Mouse (Mus musculus): ENCODE data around the gene Fance. TPM values are rescaled to one million over a fixed set of nuclear protein-coding genes. Genes with fewer than 3 reads are reported as not detected.

Fance gene
- polyA plus RNA-seq, 1 experiment: 42.0 TPM

- Histone ChIP-seq H3K4me3 (ENCODE audit: insufficient read depth, poor library complexity, severe bottlenecking) (no peak overlapping the region), H3K36me3 (ENCODE audit: control insufficient read depth, insufficient read depth) (peaks cover 7% of the 10 kb centered on the region), H3K79me3 (ENCODE audit: low read depth) (no peaks in the 10 kb centered on the region), H3ac (ENCODE audit: control insufficient read depth, insufficient read length, low read depth) (no peak overlapping the region), H3K79me2 (ENCODE audit: control insufficient read depth, insufficient read depth) (no peaks in the 10 kb centered on the region), H3K27me3 (ENCODE audit: control insufficient read depth, insufficient read depth, insufficient read length) (no peaks in the 10 kb centered on the region)
- TF ChIP-seq MYOG (IDR thresholded peaks at IDR 0.05; ENCODE audit: control insufficient read depth, extremely low read depth, insufficient read length) (no peak), USF1 (IDR thresholded peaks at IDR 0.05; ENCODE audit: low read depth) (no peak), CTCF (IDR thresholded peaks at IDR 0.05; ENCODE audit: control insufficient read depth, insufficient read depth, insufficient read length) (no peak), MAX (IDR thresholded peaks at IDR 0.05) (no peak), FOSL1 (IDR thresholded peaks at IDR 0.05; ENCODE audit: insufficient read depth, low read length, poor library complexity, severe bottlenecking) (no peak), MYOD1 (IDR thresholded peaks at IDR 0.05; ENCODE audit: control insufficient read depth, insufficient read length, low read depth) (no peak), CEBPB (IDR thresholded peaks at IDR 0.05; ENCODE audit: low read depth) (no peak)
Observed at GRCm38 (mm10) chr17:28287578-28287977, 25.7 kb upstream of the Fance start.

DNA sequence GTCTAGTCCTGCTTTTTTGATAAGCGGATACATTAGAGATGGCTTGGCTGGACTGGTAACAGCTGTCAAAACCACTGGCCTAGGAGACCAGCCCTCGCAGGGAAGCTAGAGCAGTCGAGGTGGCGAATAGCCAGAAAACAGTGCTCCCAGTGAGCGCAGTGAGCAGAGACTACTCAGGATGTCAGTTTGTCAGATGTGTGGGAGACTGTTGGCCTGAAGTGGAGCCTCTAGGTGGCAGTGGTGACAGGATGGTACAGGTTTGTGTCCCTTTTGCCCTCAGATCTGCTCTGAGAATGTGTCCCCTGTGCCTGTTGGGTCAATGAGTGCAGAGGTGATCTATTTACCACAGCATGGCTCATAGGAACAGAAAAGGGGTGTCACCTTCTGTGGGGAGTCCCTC lies 25.3 kb upstream of the Fance start:
- Histone ChIP-seq H3K27me3 (ENCODE audit: control insufficient read depth, insufficient read depth, insufficient read length) (no peaks in the 10 kb centered on the region), H3K36me3 (ENCODE audit: control insufficient read depth, insufficient read depth) (peaks cover 7% of the 10 kb centered on the region), H3K79me3 (ENCODE audit: low read depth) (no peaks in the 10 kb centered on the region), H3ac (ENCODE audit: control insufficient read depth, insufficient read length, low read depth) (no peak overlapping the region), H3K79me2 (ENCODE audit: control insufficient read depth, insufficient read depth) (no peaks in the 10 kb centered on the region), H3K4me3 (ENCODE audit: insufficient read depth, poor library complexity, severe bottlenecking) (no peak overlapping the region)
- no peak for TF ChIP-seq FOSL1 (IDR thresholded peaks at IDR 0.05; ENCODE audit: insufficient read depth, low read length, poor library complexity, severe bottlenecking)
- TF ChIP-seq CTCF (IDR thresholded peaks at IDR 0.05; ENCODE audit: control insufficient read depth, insufficient read depth, insufficient read length): peak; percentile 5

GRCm38 (mm10) chr17:28290262-28290661 lies 23.1 kb upstream of the Fance start:
- H3ac ChIP-seq (ENCODE audit: control insufficient read depth, insufficient read length, low read depth): no peak overlapping the region
- no peaks in the 10 kb centered on the region for H3K79me3 ChIP-seq (ENCODE audit: low read depth)
- no peaks in the 10 kb centered on the region for H3K79me2 ChIP-seq (ENCODE audit: control insufficient read depth, insufficient read depth)
- H3K27me3 ChIP-seq (ENCODE audit: control insufficient read depth, insufficient read depth, insufficient read length): no peaks in the 10 kb centered on the region
- peaks cover 7% of the 10 kb centered on the region for H3K36me3 ChIP-seq (ENCODE audit: control insufficient read depth, insufficient read depth)
- H3K4me3 ChIP-seq (ENCODE audit: insufficient read depth, poor library complexity, severe bottlenecking): no peak overlapping the region
- TF ChIP-seq USF1 (IDR thresholded peaks at IDR 0.05; ENCODE audit: low read depth) (no peak), CTCF (IDR thresholded peaks at IDR 0.05; ENCODE audit: control insufficient read depth, insufficient read depth, insufficient read length) (no peak), MYOG (IDR thresholded peaks at IDR 0.05; ENCODE audit: control insufficient read depth, extremely low read depth, insufficient read length) (no peak), MYOD1 (IDR thresholded peaks at IDR 0.05; ENCODE audit: control insufficient read depth, insufficient read length, low read depth) (no peak), FOSL1 (IDR thresholded peaks at IDR 0.05; ENCODE audit: insufficient read depth, low read length, poor library complexity, severe bottlenecking) (no peak), MAX (IDR thresholded peaks at IDR 0.05) (no peak)

DNA sequence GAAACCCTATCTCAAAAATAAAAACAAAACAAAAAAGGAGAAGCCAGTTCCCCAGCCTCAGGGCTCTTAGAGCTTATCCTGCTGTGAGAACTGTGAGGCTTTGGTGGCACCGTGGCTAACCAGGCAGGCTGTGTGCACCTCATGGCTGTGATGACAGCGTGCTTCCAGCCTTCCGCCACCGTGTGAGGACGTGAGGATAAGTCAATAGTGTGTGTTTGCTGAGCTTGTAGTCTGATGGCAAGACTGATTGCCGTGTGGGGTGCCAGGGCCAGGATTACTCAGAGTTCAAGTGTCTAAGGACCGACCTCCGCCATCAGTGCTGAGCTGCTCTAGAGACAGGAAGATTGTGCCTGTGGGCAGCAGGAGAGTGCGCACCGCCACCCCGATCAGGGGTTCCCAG lies 22.6 kb upstream of the Fance start:
- H3K27me3 ChIP-seq (ENCODE audit: control insufficient read depth, insufficient read depth, insufficient read length): no peaks in the 10 kb centered on the region
- TF ChIP-seq USF1 (IDR thresholded peaks at IDR 0.05; ENCODE audit: low read depth) (no peak), MYOD1 (IDR thresholded peaks at IDR 0.05; ENCODE audit: control insufficient read depth, insufficient read length, low read depth) (no peak), CEBPB (IDR thresholded peaks at IDR 0.05; ENCODE audit: low read depth) (no peak), FOSL1 (IDR thresholded peaks at IDR 0.05; ENCODE audit: insufficient read depth, low read length, poor library complexity, severe bottlenecking) (no peak), CTCF (IDR thresholded peaks at IDR 0.05; ENCODE audit: control insufficient read depth, insufficient read depth, insufficient read length) (no peak)
- peaks cover 7% of the 10 kb centered on the region for H3K36me3 ChIP-seq (ENCODE audit: control insufficient read depth, insufficient read depth)
- no peaks in the 10 kb centered on the region for H3K79me2 ChIP-seq (ENCODE audit: control insufficient read depth, insufficient read depth)
- no peak overlapping the region for H3K4me3 ChIP-seq (ENCODE audit: insufficient read depth, poor library complexity, severe bottlenecking)
- no peak overlapping the region for H3ac ChIP-seq (ENCODE audit: control insufficient read depth, insufficient read length, low read depth)
- H3K79me3 ChIP-seq (ENCODE audit: low read depth): no peaks in the 10 kb centered on the region

DNA sequence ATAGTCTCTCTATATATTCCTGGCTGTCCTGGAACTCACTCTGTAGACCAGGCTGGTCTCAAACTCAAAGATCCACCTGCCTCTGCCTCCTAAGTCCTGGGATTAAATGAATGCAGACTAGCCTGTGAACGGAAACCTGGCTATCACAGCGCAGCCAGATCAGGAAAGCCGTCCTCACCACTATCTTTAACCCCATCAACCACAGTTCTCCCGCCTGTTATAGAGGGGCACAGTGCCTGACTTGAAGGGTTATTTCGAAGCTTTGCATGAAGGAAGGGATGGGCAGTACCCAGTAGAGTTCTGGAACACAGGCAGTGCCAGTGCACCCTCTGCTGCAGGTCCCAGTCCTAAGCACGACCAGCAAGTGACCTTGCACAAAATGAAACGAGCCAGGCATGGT lies 22.0 kb upstream of the Fance start:
- H3K4me3 ChIP-seq (ENCODE audit: insufficient read depth, poor library complexity, severe bottlenecking): no peak overlapping the region
- H3K27me3 ChIP-seq (ENCODE audit: control insufficient read depth, insufficient read depth, insufficient read length): no peaks in the 10 kb centered on the region
- H3K36me3 ChIP-seq (ENCODE audit: control insufficient read depth, insufficient read depth): peaks cover 7% of the 10 kb centered on the region
- no peak overlapping the region for H3ac ChIP-seq (ENCODE audit: control insufficient read depth, insufficient read length, low read depth)
- H3K79me3 ChIP-seq (ENCODE audit: low read depth): no peaks in the 10 kb centered on the region
- H3K79me2 ChIP-seq (ENCODE audit: control insufficient read depth, insufficient read depth): no peaks in the 10 kb centered on the region
- TF ChIP-seq FOSL1 (IDR thresholded peaks at IDR 0.05; ENCODE audit: insufficient read depth, low read length, poor library complexity, severe bottlenecking) (no peak), CEBPB (IDR thresholded peaks at IDR 0.05; ENCODE audit: low read depth) (no peak), MYOG (IDR thresholded peaks at IDR 0.05; ENCODE audit: control insufficient read depth, extremely low read depth, insufficient read length) (no peak), MYOD1 (IDR thresholded peaks at IDR 0.05; ENCODE audit: control insufficient read depth, insufficient read length, low read depth) (no peak), USF1 (IDR thresholded peaks at IDR 0.05; ENCODE audit: low read depth) (no peak)

DNA sequence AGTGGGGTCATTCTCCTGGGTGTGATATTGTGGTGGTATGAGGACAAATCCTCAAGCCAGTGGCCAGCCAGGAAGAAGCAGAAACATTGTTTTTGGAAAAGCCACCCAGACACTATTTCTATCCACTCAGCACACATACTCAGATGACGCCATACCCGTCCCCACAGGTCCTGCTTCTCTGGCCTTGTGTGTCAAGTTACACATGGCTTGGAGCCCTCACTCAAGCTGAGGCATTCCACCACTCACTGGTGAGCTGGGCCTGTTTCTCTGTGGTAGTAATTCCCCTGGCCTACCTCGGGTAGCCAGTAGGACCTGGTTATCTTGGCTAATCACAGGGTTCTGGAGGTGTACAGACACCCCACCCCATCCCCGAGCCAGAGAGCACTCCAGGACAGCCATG lies 19.6 kb upstream of the Fance start:
- Histone ChIP-seq H3K79me2 (ENCODE audit: control insufficient read depth, insufficient read depth) (no peaks in the 10 kb centered on the region), H3K4me3 (ENCODE audit: insufficient read depth, poor library complexity, severe bottlenecking) (no peak overlapping the region), H3ac (ENCODE audit: control insufficient read depth, insufficient read length, low read depth) (no peak overlapping the region), H3K27me3 (ENCODE audit: control insufficient read depth, insufficient read depth, insufficient read length) (no peaks in the 10 kb centered on the region), H3K36me3 (ENCODE audit: control insufficient read depth, insufficient read depth) (peaks cover 13% of the 10 kb centered on the region), H3K79me3 (ENCODE audit: low read depth) (no peaks in the 10 kb centered on the region)
- no peak for TF ChIP-seq MAX (IDR thresholded peaks at IDR 0.05)
- TF ChIP-seq USF1 (IDR thresholded peaks at IDR 0.05; ENCODE audit: low read depth): no peak
- TF ChIP-seq MYOD1 (IDR thresholded peaks at IDR 0.05; ENCODE audit: control insufficient read depth, insufficient read length, low read depth): no peak
- no peak for TF ChIP-seq MYOG (IDR thresholded peaks at IDR 0.05; ENCODE audit: control insufficient read depth, extremely low read depth, insufficient read length)
- TF ChIP-seq CTCF (IDR thresholded peaks at IDR 0.05; ENCODE audit: control insufficient read depth, insufficient read depth, insufficient read length): no peak
- TF ChIP-seq CEBPB (IDR thresholded peaks at IDR 0.05; ENCODE audit: low read depth): no peak
- TF ChIP-seq FOSL1 (IDR thresholded peaks at IDR 0.05; ENCODE audit: insufficient read depth, low read length, poor library complexity, severe bottlenecking): no peak

Measured in C2C12 (cell line).